Mouse (Mus musculus) brain, embryonic 14.5 days (tissue): ENCODE results near the gene Ascl5.

Source experiments
- CTCF ChIP-seq: fragments of 200-500 bp; IDR thresholded peaks from 2 replicates; pipeline ENCODE4 v1.5.1; 2012; ENCODE audit warnings: inconsistent platforms, mild to moderate bottlenecking, moderate library complexity, borderline replicate concordance; ENCODE audit not compliant: insufficient read depth, insufficient read length; ENCODE audit errors: extremely low read depth
- POLR2A ChIP-seq: fragments of 200-500 bp; IDR thresholded peaks from 2 replicates; pipeline ENCODE4 v1.6.1; 2012; ENCODE audit warnings: mild to moderate bottlenecking, inconsistent platforms, borderline replicate concordance; ENCODE audit not compliant: poor library complexity, insufficient read depth, insufficient read length, severe bottlenecking; ENCODE audit errors: extremely low read depth

DNA sequence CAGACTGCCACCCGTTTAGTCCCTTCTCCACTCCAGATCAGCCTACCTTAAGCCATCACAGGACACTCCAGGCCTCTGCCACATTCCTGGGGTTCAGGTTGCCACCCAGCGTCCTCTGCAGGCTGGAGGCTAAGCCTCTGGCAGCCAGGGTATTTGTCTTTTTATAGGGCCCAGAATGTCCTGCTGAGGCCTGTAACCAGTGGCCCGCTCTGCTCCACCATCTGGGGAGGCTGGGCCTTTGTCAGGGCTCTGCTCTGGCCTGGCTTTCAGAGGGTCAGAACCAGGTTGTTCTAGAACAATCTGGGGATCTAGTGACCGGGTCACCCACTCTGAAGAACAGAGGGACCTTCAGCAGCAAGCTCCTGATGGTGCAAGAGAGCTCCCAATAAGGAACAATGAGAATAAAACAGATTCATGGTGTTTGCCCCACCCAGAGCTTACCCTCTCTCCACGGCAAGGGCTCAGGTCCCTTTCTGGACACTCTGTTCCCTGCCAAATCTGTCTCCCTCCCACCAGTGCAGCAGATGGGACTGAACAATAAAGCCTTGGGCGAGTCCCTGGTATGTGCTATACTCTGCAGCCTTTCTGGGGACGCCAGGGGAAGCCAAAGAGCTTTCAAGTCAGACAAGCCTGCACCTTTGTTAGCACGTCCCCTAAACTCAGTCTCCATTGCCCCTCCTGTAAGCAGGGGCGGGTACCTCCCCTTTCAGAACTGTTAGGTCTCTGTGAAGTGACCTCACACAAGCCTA lies 10.6 kb downstream of the Ascl5 start:
- no peak for TF ChIP-seq CTCF
- TF ChIP-seq POLR2A = no peak
